Mouse (Mus musculus) forebrain, embryonic 15.5 days (tissue): ENCODE results near the gene Srd5a1. TPM values are rescaled to one million over a fixed set of nuclear protein-coding genes. Genes with fewer than 3 reads are reported as not detected.

ENCODE experiments used
- ATAC-seq: fragments of 200-750 bp; cut with Nextera tagmentation; replicated peaks from 2 replicates; pipeline ENCODE4 v1.8.0; 2017; ENCODE audit warnings: mild to moderate bottlenecking, moderate TSS enrichment, moderate library complexity
- H3K27ac ChIP-seq: fragments of 300-500 bp; sonication (generic); replicated peaks from 2 replicates; pipeline ENCODE4 v1.5.1; 2015; ENCODE audit warnings: mild to moderate bottlenecking, inconsistent platforms
- H3K27me3 ChIP-seq: fragments of 300-500 bp; sonication (generic); 2 replicates; pipeline ENCODE4 v1.6.1; 2015; ENCODE audit warnings: inconsistent platforms
- H3K36me3 ChIP-seq: fragments of 300-500 bp; sonication (generic); 2 replicates; pipeline ENCODE4 v1.6.1; 2015; ENCODE audit warnings: mild to moderate bottlenecking, inconsistent platforms
- H3K4me1 ChIP-seq: fragments of 300-500 bp; sonication (generic); 2 replicates; pipeline ENCODE4 v1.6.1; 2015; ENCODE audit warnings: inconsistent platforms
- H3K4me2 ChIP-seq: fragments of 300-500 bp; sonication (generic); replicated peaks from 2 replicates; pipeline ENCODE4 v1.6.1; 2015; ENCODE audit warnings: mild to moderate bottlenecking, inconsistent platforms
- H3K4me3 ChIP-seq: fragments of 300-500 bp; sonication (generic); 2 replicates; pipeline ENCODE4 v1.5.1; 2015; ENCODE audit warnings: mild to moderate bottlenecking, inconsistent platforms
- H3K9ac ChIP-seq: fragments of 300-500 bp; sonication (generic); replicated peaks from 2 replicates; pipeline ENCODE4 v1.6.1; 2015; ENCODE audit warnings: mild to moderate bottlenecking, inconsistent platforms
- H3K9me3 ChIP-seq: fragments of 300-500 bp; sonication (generic); 2 replicates; pipeline ENCODE4 v1.6.1; 2016; ENCODE audit warnings: inconsistent platforms
- WGBS: fragments of 180-500 bp; shearing (Covaris S2); methylation state at CpG from one replicate; pipeline ENCODE4 v1.1.7; 2015; ENCODE audit warnings: mixed read lengths; 5-methylcytosine and 5-hydroxymethylcytosine counted together
- polyA plus RNA-seq: library from polyadenylated mRNA; unstranded; fragments of >200 nt; fragmentation: Nextera tagmentation; extraction: Ambion mirVana; gene quantifications from 2 replicates; pipeline ENCODE4 v1.2.1, GENCODE M21; 2015

Gene Srd5a1
- polyA plus RNA-seq = 24.1 and 28.3 TPM in 2 replicates

DNA sequence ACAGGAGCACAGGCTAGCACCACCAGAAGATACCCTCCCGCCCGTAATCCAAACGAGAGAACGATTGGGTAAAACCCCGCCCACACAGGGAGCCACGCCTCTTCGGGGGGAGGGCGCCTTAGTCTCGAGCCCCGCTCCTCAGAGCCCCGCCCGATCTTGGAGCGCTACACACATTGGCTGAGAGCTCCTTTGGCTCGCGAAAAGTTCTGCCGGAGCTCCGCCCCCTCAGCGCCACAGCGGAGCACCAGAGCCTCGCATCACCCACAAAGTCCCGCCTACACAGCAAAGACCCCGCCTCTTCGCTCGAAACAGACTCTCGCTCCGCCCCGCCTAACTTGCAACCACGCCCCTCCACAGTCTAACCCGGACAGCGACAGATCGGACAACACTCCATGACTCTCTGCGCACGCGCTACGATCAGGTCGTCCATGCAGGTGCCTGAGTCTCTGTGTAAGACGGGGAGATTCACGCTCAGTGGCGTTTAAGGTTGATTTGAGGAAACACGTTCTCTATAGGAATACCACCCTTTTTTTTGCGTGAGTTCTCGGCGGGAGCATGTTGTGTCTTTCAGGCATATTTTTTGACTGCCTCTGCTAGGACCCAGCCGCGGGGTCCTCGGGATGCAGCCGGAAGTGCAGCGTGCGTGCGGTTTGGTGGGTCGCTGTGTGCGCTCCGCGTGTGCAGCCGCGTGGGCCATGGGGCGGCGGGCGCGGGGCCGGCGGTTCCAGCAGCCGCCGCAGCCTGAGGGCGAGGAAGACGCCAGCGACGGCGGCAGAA is at the start of gene Srd5a1:
Srd5a1 (minus strand) TSS at position 45 of the 777 bp plus-strand sequence.
- peaks cover 17% of the 10 kb centered on the region for H3K4me1 ChIP-seq
- peak within 1 kb of the TSS; percentile 91 for H3K4me3 ChIP-seq
- WGBS = under 1% methylated on average over 69 of the region's 69 CpGs

GRCm38 (mm10) chr13:69654508-69654907 is 43.3 kb upstream of the Srd5a1 start:
- Histone ChIP-seq H3K27me3 (no peaks in the 10 kb centered on the region), H3K4me3 (no peak overlapping the region), H3K27ac (no peak overlapping the region), H3K9me3 (no peaks in the 10 kb centered on the region), H3K36me3 (no peaks in the 10 kb centered on the region), H3K4me2 (no peak overlapping the region), H3K9ac (no peak overlapping the region), H3K4me1 (no peaks in the 10 kb centered on the region)
- ATAC-seq = no peak
- WGBS = 67% methylated on average over 3 of the region's 3 CpGs

More for the DNA sequence above, at the start of gene Srd5a1:
- Histone ChIP-seq H3K36me3 (peaks cover 29% of the 10 kb centered on the region), H3K9me3 (no peaks in the 10 kb centered on the region), H3K27me3 (no peaks in the 10 kb centered on the region), H3K9ac (peak within 1 kb of the TSS; percentile 67), H3K4me2 (peak within 1 kb of the TSS; percentile 94), H3K27ac (peak within 1 kb of the TSS; percentile 80)
- ATAC-seq = peak; percentile 99

DNA sequence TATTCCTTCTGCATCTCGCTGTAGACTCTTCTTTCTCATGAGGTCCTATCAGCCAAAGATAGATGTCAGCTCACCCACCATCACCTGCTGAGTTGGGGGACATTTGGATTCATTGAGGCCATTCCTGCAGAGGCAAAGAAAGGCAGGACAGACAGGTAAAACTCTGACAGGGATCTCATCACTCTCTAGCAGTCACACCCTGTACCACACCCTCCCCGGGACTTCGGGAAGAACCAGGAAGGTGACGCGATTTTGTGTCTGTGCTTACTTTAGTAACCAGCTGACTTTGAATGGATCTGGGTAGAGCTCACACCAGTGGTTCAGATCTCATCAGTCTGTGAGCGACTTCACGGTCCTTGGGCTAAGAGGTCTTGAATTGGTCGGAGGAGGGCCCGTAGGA is 35.2 kb upstream of the Srd5a1 start:
- Histone ChIP-seq H3K4me3 (no peak overlapping the region), H3K4me2 (no peak overlapping the region), H3K9ac (no peak overlapping the region), H3K4me1 (no peaks in the 10 kb centered on the region), H3K9me3 (no peaks in the 10 kb centered on the region), H3K27me3 (no peaks in the 10 kb centered on the region), H3K27ac (no peak overlapping the region), H3K36me3 (no peaks in the 10 kb centered on the region)
- ATAC-seq = no peak
- WGBS = 87% methylated on average over 9 of the region's 9 CpGs

DNA sequence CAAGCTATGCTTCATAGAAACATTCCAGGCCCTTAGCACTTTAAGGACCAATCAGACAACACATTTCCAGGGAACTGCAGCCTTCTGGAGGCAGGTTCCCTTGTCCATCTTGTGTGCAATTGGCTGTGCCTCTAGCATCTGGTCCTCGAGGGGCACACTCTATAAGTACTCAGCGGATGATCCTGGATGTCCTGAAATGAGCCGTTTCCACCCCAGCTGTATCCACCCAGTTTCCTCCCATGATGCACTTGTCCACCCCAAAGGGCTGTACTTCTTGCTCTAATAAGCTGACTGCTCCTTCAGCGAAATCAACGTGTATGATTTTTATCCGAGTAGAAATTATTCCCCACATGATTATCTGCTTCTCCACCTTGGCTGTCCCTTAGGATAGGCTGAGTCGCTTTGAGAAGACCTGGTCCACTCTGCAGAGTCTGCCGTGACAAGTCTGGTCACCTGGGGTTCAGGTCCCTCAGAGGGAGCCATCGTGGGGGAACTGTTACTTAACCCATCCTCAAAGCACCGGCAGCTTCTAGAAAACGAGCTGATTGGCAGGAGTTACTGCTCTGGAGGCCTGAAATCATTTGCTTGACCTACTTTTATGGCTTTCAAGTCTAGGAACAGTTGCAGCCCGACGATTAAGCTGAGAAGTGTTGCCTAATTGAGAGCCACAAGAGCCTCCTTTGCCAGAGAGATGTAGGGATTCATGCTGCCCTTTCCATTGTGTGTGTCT is 34.6 kb upstream of the Srd5a1 start:
- no peak overlapping the region for H3K27ac ChIP-seq
- H3K9ac ChIP-seq = no peak overlapping the region
- H3K27me3 ChIP-seq = no peaks in the 10 kb centered on the region
- 74% methylated on average over 13 of the region's 13 CpGs for WGBS
- H3K4me2 ChIP-seq = no peak overlapping the region
- H3K9me3 ChIP-seq = no peaks in the 10 kb centered on the region
- no peak for ATAC-seq
- H3K4me3 ChIP-seq = no peak overlapping the region
- no peaks in the 10 kb centered on the region for H3K4me1 ChIP-seq
- H3K36me3 ChIP-seq = no peaks in the 10 kb centered on the region

GRCm38 (mm10) chr13:69644427-69645166 is 33.4 kb upstream of the Srd5a1 start:
- Histone ChIP-seq H3K9me3 (no peaks in the 10 kb centered on the region), H3K27ac (no peak overlapping the region), H3K27me3 (no peaks in the 10 kb centered on the region), H3K4me3 (no peak overlapping the region), H3K36me3 (peaks cover 4% of the 10 kb centered on the region; the same call in 1 of the 2 replicates), H3K9ac (no peak overlapping the region), H3K4me1 (no peaks in the 10 kb centered on the region), H3K4me2 (no peak overlapping the region)
- 86% methylated on average over 13 of the region's 13 CpGs for WGBS
- no peak for ATAC-seq

- H3K9me3 ChIP-seq = no peaks in the 10 kb centered on the region
- no peak for ATAC-seq
- no peak overlapping the region for H3K27ac ChIP-seq
- H3K4me1 ChIP-seq = no peaks in the 10 kb centered on the region
- H3K36me3 ChIP-seq = peaks cover 6% of the 10 kb centered on the region; the same call in 1 of the 2 replicates
- H3K4me3 ChIP-seq = no peak overlapping the region
- no peak overlapping the region for H3K4me2 ChIP-seq
- H3K27me3 ChIP-seq = no peaks in the 10 kb centered on the region
- 92% methylated on average over 2 of the region's 2 CpGs for WGBS
- no peak overlapping the region for H3K9ac ChIP-seq
These were observed 32.7 kb upstream of the Srd5a1 start for GRCm38 (mm10) chr13:69643937-69644336.

DNA sequence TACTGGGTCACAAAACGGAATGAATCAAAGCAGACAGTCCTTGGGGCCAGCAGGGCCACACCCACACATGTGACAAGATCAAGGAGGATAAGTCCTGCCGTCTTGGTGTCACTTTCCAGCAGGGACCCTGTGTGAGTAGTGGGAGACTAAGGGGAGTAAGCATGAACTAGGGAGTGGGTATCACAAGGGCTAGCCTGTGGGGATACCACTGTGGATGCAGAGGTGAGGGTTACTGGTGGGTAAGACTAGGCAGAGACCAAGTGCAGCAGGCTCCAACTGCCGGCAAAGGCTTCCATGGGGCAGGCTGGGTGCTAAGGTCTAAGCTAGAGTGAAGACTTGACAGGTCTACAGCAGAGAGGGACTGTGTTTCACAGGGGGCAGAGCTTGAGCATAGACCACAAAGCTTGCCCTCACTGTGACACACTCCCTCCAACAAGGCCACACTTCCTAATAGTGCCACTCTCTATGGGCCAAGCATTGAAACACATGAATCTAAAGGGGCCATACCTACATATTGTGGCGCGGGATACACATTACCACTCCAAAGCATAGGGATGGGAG is 31.5 kb upstream of the Srd5a1 start:
- ATAC-seq = no peak

DNA sequence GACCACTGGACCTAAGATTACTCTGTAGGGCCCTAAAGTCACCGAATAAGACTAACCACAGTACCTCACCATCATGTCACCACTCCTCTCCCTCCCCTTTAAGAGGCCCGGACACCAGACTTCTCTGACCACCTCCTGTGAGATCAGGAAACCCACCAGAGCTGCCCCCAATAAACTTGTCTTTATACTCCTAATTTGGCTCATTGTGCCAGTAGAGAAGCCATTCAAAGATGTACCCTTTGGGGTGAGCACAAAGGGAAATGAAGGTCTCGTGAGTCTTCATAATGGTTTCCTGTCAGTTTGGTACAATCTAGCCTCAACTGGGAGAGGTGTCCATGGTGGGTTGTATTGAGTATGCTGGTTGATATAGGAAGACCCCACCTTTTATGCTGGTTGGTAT is 29.8 kb upstream of the Srd5a1 start:
- Histone ChIP-seq H3K27ac (no peak overlapping the region), H3K4me2 (no peak overlapping the region), H3K9me3 (no peaks in the 10 kb centered on the region), H3K27me3 (no peaks in the 10 kb centered on the region), H3K4me1 (no peaks in the 10 kb centered on the region), H3K9ac (no peak overlapping the region), H3K36me3 (peaks cover 25% of the 10 kb centered on the region), H3K4me3 (no peak overlapping the region)
- ATAC-seq = no peak
- 88% methylated on average over 3 of the region's 3 CpGs for WGBS

More for the DNA sequence above, 31.5 kb upstream of the Srd5a1 start:
- no peaks in the 10 kb centered on the region for H3K4me1 ChIP-seq
- H3K36me3 ChIP-seq = peaks cover 17% of the 10 kb centered on the region
- WGBS = 78% methylated on average over 5 of the region's 5 CpGs
- no peak overlapping the region for H3K27ac ChIP-seq
- H3K9me3 ChIP-seq = no peaks in the 10 kb centered on the region
- H3K27me3 ChIP-seq = no peaks in the 10 kb centered on the region
- H3K9ac ChIP-seq = no peak overlapping the region
- H3K4me3 ChIP-seq = no peak overlapping the region
- no peak overlapping the region for H3K4me2 ChIP-seq

DNA sequence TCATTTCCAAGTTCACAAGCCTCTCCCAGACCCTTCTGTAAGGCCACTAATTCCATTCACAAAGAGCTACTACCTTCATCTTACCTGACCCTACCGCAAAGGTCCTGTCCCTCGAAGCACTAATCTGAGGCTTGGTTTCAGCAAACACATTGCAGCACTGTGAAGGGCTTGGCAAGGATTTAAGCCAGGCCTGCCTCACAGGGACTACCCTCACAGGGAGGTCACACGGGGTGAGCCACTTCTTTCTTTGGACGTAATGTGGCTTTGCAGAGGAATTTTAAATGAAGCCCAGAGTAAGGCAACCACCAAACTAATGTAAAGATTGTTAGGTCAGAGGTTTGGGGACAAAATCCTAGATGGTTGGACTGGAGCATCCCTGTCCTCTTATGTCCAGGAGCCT is 29.3 kb upstream of the Srd5a1 start:
- no peak for ATAC-seq
- 91% methylated on average over 4 of the region's 4 CpGs for WGBS

GRCm38 (mm10) chr13:69640126-69640525 is 28.9 kb upstream of the Srd5a1 start:
- H3K4me1 ChIP-seq = no peaks in the 10 kb centered on the region
- no peaks in the 10 kb centered on the region for H3K27me3 ChIP-seq
- no peak for ATAC-seq
- H3K9ac ChIP-seq = no peak overlapping the region
- no peak overlapping the region for H3K4me2 ChIP-seq
- H3K9me3 ChIP-seq = no peaks in the 10 kb centered on the region
- H3K36me3 ChIP-seq = peaks cover 33% of the 10 kb centered on the region
- H3K27ac ChIP-seq = no peak overlapping the region
- WGBS = 97% methylated on average over 4 of the region's 4 CpGs
- H3K4me3 ChIP-seq = no peak overlapping the region

More for the DNA sequence above, 29.3 kb upstream of the Srd5a1 start:
- Histone ChIP-seq H3K27me3 (no peaks in the 10 kb centered on the region), H3K27ac (no peak overlapping the region), H3K4me1 (no peaks in the 10 kb centered on the region), H3K36me3 (peaks cover 29% of the 10 kb centered on the region), H3K4me2 (no peak overlapping the region), H3K4me3 (no peak overlapping the region), H3K9me3 (no peaks in the 10 kb centered on the region), H3K9ac (no peak overlapping the region)

DNA sequence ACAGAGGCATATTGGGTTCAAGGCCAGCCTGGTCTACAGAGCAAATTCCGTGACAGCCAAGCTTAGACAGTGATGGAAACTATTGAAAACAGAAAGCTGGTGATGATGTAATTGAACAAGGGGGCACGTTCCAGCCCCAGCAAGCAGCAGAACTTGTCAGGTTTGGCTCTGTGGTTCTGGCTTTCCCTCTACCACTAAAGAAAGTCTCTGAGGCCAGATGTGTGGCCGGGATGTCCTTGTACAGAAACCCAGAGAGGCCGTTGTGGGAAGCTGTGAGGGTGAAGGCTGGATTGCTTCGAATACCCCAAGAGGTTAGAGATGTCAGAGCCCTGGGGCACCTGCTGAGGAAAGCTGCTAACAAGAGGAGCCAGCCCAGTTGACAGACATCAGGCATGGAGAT is 28.0 kb upstream of the Srd5a1 start:
- H3K4me2 ChIP-seq = no peak overlapping the region
- H3K9ac ChIP-seq = no peak overlapping the region
- no peaks in the 10 kb centered on the region for H3K4me1 ChIP-seq
- ATAC-seq = no peak
- H3K4me3 ChIP-seq = no peak overlapping the region
- no peaks in the 10 kb centered on the region for H3K9me3 ChIP-seq
- H3K36me3 ChIP-seq = peaks cover 42% of the 10 kb centered on the region
- WGBS = 91% methylated on average over 5 of the region's 5 CpGs
- no peak overlapping the region for H3K27ac ChIP-seq
- no peaks in the 10 kb centered on the region for H3K27me3 ChIP-seq
